Mouse (Mus musculus) small intestine, adult 2 months (tissue): ENCODE measurements at regions not wholly inside any gene's neighbourhood (a gene's known extent, or its start where the extent isn't known, plus 50 kb on each side); places are given as distances from the start of the nearest gene placed in this dataset.

ENCODE experiments used
- CTCF ChIP-seq: fragments of 200-500 bp; IDR thresholded peaks from 2 replicates; pipeline ENCODE4 v1.5.1; 2012; ENCODE audit warnings: low read depth, mild to moderate bottlenecking, control low read depth, inconsistent platforms, low read length, moderate library complexity, mixed read lengths; ENCODE audit not compliant: insufficient replicate concordance, insufficient read length; ENCODE audit errors: extremely low read depth
- POLR2A ChIP-seq: fragments of 200-500 bp; IDR thresholded peaks from 2 replicates; pipeline ENCODE4 v1.6.1; 2012; ENCODE audit warnings: low read depth, mild to moderate bottlenecking, control low read depth, inconsistent platforms, low read length, moderate library complexity

- TF ChIP-seq CTCF (no peak), POLR2A (no peak)
Observed at GRCm38 (mm10) chr12:69446468-69447321, 74.4 kb upstream of the Gm9887 start.
